Mouse (Mus musculus): ENCODE results near the gene Slc37a3.

DNA sequence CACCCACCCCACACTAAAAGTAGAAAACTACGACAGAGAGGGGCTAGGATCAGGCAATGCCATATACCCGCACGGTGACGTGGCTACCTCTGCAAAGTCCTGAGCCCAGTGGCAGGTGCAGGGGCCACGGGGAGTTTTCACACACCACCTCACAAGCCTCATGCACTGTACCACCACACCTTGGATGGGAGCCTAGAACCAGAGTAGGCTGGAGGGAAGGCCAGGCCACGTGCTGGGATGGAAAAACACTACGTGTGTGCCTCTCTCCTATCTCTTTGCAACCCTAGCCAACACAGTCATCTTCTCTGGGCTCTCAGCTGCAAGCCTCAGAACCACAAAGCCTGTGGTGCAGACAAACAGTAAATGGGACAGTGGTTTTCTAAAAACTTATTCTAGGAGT, 46.5 kb downstream of the Slc37a3 start:
- no peak for TF ChIP-seq POLR2A (IDR thresholded peaks at IDR 0.05; ENCODE audit: borderline replicate concordance, insufficient read depth, low read length)
- TF ChIP-seq CTCF (IDR thresholded peaks at IDR 0.05; ENCODE audit: borderline replicate concordance, insufficient read depth, low read depth, low read length): no peak

Data from cerebellum, adult 2 months (tissue).